Mouse (Mus musculus): ENCODE measurements around the gene Tmem54.

The Tmem54 gene

GRCm38 (mm10) chr4:129145943-129146342, 40.6 kb downstream of the Tmem54 start:
- in situ Hi-C loops (cut with MboI, MseI): no loop called here

GRCm38 (mm10) chr4:129146392-129146791, 41.0 kb downstream of the Tmem54 start:
- in situ Hi-C loops (cut with MboI, MseI): no loop called here

- in situ Hi-C loops (cut with MboI, MseI): no loop called here
Observed at GRCm38 (mm10) chr4:129147552-129148103, 42.3 kb downstream of the Tmem54 start.

GRCm38 (mm10) chr4:129149321-129149720, 44.0 kb downstream of the Tmem54 start:
- in situ Hi-C loops (cut with MboI, MseI): no loop called here

GRCm38 (mm10) chr4:129151276-129151811, 46.0 kb downstream of the Tmem54 start:
- in situ Hi-C loops (cut with MboI, MseI): no loop called here

- in situ Hi-C loops (cut with MboI, MseI): no loop called here
Observed at GRCm38 (mm10) chr4:129157541-129157940, 52.2 kb downstream of the Tmem54 start.

- in situ Hi-C loops (cut with MboI, MseI): no loop called here
Observed at GRCm38 (mm10) chr4:129158549-129158948, 53.2 kb downstream of the Tmem54 start.

GRCm38 (mm10) chr4:129161076-129161475, 55.7 kb downstream of the Tmem54 start:
- in situ Hi-C loops (cut with MboI, MseI): no loop called here

Data from T-helper 17 cell (primary cell).